Mouse (Mus musculus): Measurements from ENCODE around the gene Maoa.
A peak's percentile ranks its signal among the peaks of the same experiment; 100 is the strongest.

Maoa gene

DNA sequence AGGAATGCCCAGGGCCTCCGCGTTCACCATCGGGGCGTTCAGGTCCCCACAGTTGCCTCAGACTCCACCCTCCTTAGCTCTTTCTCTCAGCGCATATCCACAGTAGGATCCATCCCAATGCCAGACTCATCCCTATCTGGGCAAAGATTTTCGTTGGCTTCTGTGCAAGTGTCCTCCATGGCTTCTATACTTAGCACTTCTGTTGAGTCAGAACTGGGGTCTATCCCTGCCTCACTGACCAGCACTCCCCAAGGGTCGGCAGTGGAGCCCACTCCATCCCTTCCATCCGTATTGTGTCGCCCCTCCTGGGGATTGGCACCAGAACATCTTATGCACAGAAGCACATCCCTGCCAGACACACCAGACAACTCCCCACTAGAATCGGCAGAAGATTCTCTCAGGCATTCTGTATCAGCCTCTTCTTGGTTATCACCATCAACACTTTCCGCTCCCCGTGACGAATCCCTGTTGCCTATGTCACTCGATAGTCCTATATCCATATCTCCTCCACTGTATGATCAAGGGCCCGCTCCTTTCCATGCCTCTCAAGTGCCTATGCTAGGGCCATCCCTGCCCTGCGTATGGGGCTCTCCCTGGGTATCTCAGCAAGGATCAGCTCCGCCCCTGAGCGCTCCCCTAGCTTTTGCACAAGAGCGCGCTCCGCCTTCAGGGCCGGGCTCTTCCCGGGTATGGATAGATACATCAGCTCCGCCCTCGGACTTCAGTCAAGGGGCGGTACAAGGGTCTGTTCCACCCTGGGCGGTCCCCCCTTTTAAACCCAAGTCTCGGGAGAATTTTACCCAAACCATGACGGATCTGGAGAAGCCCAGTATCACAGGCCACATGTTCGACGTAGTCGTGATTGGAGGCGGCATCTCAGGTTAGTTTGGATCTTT, at the start of gene Maoa:
Gene Maoa (plus strand): TSS at position 665 of the 896 bp plus-strand sequence.
- peak; percentile 72 for DNase-seq (ENCODE audit: low spot score)

DNA sequence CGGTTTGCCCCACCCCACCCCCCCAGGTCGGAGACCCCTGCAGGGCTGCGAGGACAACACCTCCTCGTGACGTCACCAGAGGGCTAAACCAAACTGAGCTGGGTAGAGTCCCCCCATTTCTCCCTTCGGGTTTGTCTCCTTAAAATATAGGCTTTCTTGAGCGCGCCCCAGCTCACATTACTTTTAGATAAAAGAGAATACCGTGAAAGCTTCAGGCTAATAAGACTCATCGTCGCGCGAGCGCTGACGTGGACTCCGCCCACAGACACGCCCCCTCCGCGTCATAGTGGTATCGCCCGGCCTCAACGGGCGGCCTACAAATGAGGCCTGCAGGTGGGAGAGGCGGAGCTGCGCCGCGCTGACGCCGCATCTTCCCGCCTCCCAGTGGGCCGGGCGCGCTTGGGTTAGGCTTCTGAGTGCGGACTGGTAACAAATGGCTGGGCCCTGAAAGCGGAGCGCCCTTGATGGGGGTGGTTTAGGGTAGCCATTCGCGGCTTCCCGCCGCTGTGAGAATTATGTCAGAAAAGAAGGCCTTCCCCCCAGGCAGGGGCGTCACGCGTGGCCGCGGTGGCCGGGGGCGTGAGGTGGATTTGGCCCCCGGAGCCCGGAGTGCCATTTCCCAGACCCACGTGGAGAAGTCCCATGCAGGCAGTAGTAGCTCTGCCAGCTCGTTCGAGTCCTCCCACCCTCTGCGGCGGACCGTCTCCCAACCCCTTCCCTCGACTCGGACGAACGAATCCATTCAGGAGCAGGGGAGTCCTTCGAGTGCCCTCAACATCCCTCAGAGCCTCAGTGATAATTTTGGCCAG, 1.1 kb upstream of the Maoa start:
- DNase-seq (ENCODE audit: low spot score) = peak; percentile 86

DNA sequence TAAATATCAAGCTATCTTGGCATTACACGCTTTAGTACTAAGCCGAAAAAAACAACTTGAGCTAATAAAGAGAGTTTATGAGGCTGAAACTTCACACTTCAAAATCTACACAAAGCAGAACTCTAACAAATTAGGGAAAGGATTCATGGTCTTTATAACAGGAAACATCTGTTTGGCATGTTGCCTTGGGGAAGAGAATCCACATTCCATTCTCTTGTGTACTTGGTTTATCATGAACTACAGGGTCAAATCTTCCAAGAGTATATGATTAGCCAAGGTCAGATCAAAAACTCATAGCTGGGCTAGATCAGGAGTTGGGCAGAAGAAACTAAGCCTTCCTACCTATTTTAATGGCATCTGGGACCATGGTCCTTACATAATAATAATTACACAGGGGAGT, 37.0 kb downstream of the Maoa start:
- no peak for DNase-seq (ENCODE audit: low spot score)

DNA sequence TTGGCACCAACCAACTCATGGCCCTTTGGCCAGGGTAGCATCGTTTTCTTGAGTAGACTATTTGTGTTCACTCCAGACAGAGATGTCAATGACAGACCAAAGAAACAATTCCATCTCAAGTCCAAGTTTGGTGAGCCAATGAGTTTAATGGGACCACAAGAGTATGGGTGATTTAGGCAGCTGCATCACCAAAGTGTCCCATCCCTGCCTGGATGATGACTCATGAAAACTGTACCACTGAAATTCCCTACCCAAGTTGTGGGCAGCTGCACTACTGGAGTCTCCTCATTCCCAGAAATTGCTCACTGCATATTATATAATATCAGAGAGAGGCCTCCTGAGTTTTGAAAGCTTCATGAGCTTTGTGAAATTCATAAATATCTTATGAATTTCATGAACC, 86.6 kb downstream of the Maoa start:
- DNase-seq (ENCODE audit: low spot score) = no peak

DNA sequence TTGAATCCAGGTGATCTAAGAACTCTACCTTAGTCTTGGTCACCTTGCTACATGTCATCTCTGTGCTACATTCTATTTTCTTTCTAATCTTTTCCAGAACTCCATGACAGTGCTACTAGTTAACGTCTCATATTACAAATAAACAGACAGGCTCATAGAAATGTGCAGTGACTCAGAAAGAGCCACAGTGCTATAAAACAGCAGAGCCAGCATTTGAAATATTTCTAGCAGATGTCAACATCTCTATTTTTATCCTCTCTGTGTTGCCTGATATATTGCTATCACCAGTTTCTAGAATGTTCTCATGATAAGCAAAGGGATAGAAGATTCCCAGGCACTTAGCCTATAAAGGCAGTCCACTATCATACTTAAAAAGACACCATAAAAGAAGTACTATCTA, 94.5 kb downstream of the Maoa start:
- DNase-seq (ENCODE audit: low spot score) = no peak
